Mouse (Mus musculus) small intestine, adult 2 months (tissue): Measurements from ENCODE around the gene Fignl2.

Experiments
- CTCF ChIP-seq: fragments of 200-500 bp; IDR thresholded peaks from 2 replicates; pipeline ENCODE4 v1.5.1; 2012; ENCODE audit warnings: low read depth, mild to moderate bottlenecking, control low read depth, inconsistent platforms, low read length, moderate library complexity, mixed read lengths; ENCODE audit not compliant: insufficient replicate concordance, insufficient read length; ENCODE audit errors: extremely low read depth
- POLR2A ChIP-seq: fragments of 200-500 bp; IDR thresholded peaks from 2 replicates; pipeline ENCODE4 v1.6.1; 2012; ENCODE audit warnings: low read depth, mild to moderate bottlenecking, control low read depth, inconsistent platforms, low read length, moderate library complexity

DNA sequence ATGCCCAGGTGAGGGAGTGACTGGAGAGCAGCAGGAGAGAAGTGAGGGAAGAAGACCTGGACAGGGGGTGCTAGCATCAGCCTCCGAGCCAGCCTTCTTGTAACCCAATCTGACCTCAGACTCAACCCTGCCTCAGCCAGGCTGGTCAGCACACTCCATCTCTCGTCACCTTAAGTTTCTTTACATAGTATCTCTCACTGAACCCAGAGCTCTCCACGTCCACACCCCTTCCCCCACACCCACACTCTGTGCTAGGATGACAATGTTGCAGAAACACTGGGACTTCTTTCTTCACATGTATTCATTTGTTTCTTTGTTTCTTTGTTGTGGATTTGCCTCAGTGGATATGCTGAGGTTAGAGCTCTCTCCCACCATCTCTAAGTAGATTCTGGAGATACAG, 22.6 kb upstream of the Fignl2 start:
- TF ChIP-seq CTCF (no peak), POLR2A (no peak)
